Mouse (Mus musculus): ENCODE measurements around the gene Fzd5.

DNA sequence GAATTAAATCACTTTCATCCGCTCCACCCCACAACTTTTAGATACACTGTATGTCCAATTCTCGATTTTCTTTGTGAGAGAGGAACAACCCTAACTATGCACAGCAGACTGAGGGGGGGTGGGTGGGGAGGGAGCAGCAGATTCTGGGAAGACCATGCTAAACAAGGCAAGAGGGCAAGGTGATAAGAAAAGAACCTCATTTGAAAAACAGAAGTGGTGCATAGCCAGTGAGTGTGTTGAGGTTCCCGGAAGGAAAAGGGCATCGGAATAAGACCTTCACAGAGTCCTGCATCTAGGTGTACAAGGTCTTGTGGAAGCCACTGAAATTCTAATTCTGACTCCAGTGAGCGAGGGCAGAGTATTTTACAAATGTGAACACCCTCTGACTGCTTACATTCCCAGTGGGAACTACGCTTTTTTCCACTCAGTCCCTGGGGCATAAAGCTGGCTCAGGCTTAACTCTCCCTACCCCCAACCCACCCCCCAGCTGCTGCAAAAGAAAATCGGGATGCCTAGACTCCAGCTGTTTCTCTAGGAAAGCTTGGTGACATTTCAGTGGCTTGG is 4.8 kb downstream of the Fzd5 start:
- TF ChIP-seq CTCF (IDR thresholded peaks at IDR 0.05; ENCODE audit: extremely low read depth, insufficient read length, insufficient replicate concordance, low read depth, low read length) (no peak), POLR2A (IDR thresholded peaks at IDR 0.05; ENCODE audit: low read depth, low read length) (no peak)

Data from small intestine, adult 2 months (tissue).